9 mouse cellular contexts compared by ENCODE assay signal in genomic region chr2:91042651-91043398, GRCm38 (mm10). TPM values are rescaled to one million over a fixed set of nuclear protein-coding genes. Genes with fewer than 3 reads are reported as not detected.
DNase-seq lines count a peak whose midpoint lies in the region; ATAC-seq and TF ChIP-seq lines count a peak whose summit lies in the region.
"Had no signal": no experiment of that assay in that cellular context is flagged by ENCODE, and none has a peak within 500 bp of the region (broad histone marks: within the 10 kb centered on the region; RNA-seq: fewer than 3 reads in every experiment).

No protein-coding gene starts in this region.

- no peak overlapping the region for H3K4me2 ChIP-seq in lung, embryonic 16.5 days (ENCODE audit: low read depth, low read length)

- no peaks in the 10 kb centered on the region for H3K4me1 ChIP-seq in lung, embryonic 16.5 days (replicated peaks; ENCODE audit: control insufficient read depth, insufficient read depth, low read length)
- H3K4me1 ChIP-seq in G1E (ENCODE audit: insufficient read depth, low read depth, low read length): peaks cover 51% of the 10 kb centered on the region

- no peak overlapping the region for H3K4me3 ChIP-seq in lung, embryonic 16.5 days (ENCODE audit: low read length)
- H3K4me3 ChIP-seq in G1E (ENCODE audit: low read depth, low read length): peak overlapping the region; percentile 11; the same call in 1 of the 2 replicates
- no peak overlapping the region for H3K4me3 ChIP-seq in layer of hippocampus, adult 2 months

- no peaks in the 10 kb centered on the region for H3K36me3 ChIP-seq in lung, embryonic 16.5 days (ENCODE audit: control insufficient read depth, insufficient read depth, low read length)
- H3K36me3 ChIP-seq in G1E (replicated peaks): no peaks in the 10 kb centered on the region
- no peaks in the 10 kb centered on the region for H3K36me3 ChIP-seq in splenic B cell, adult 2 months (ENCODE audit: control insufficient read depth, insufficient read depth, low read length, poor library complexity, severe bottlenecking)

- peak; percentile 26; the same call in 1 of the 2 replicates for ATAC-seq in lung, embryonic 16.5 days (ENCODE audit: low read depth)
- peak; percentile 62 for ATAC-seq in G1E (ENCODE audit: extremely low read depth, insufficient number of reproducible peaks, low FRiP score, poor library complexity, severe bottlenecking)
- ATAC-seq in inflammation-experienced regulatory T-cells, adult 6 months: peak; percentile 97

- H3K27ac ChIP-seq in lung, embryonic 16.5 days (ENCODE audit: low read length): no peak overlapping the region
- H3K27ac ChIP-seq in layer of hippocampus, adult 2 months: no peak overlapping the region

- peak overlapping the region; percentile 9; the same call in 1 of the 2 replicates for H3K9ac ChIP-seq in lung, embryonic 16.5 days (ENCODE audit: low read length)

- H3K9me3 ChIP-seq in lung, embryonic 16.5 days (ENCODE audit: control insufficient read depth, low read length): no peaks in the 10 kb centered on the region
- H3K9me3 ChIP-seq in G1E (replicated peaks): no peaks in the 10 kb centered on the region

- DNase-seq in lung, postnatal 10 days: no peak
- peak; percentile 45 for DNase-seq in G1E (ENCODE audit: low spot score)
- DNase-seq in splenic B cell, adult 2 months (ENCODE audit: low read depth, low spot score): peak; percentile 49
- no peak for DNase-seq in left cerebral cortex, adult 18-20 months (ENCODE audit: low spot score in 2 of 2)
- DNase-seq in layer of hippocampus, adult 2 months (ENCODE audit: low spot score in 2 of 2): no peak
- DNase-seq: adrenal gland, postnatal 14 days; heart, postnatal 10 days had no signal

- H3K27me3 ChIP-seq in lung, embryonic 16.5 days (ENCODE audit: control insufficient read depth, insufficient read depth, low read depth, low read length): no peaks in the 10 kb centered on the region
- no peaks in the 10 kb centered on the region; the same call in none of the 2 replicates for H3K27me3 ChIP-seq in G1E (ENCODE audit: insufficient read depth, low read length)
- no peaks in the 10 kb centered on the region for H3K27me3 ChIP-seq in splenic B cell, adult 2 months (ENCODE audit: control insufficient read depth, insufficient read depth, low read length, poor library complexity, severe bottlenecking)

- 64% methylated on average over 21 of the region's 21 CpGs for WGBS in lung, embryonic 16.5 days

- no peak for TF ChIP-seq CTCF in G1E (IDR thresholded peaks at IDR 0.05; ENCODE audit: low read depth, low read length)
- TF ChIP-seq CTCF in layer of hippocampus, adult 2 months (conservative IDR thresholded peaks at IDR 0.05): no peak

RNA-seq across cellular contexts. Expression of gene Rapsn, which starts 7.4 kb away (rescaled TPM):
- 2.0 and 2.3 TPM in 2 replicates for polyA plus RNA-seq in lung, embryonic 16.5 days (2015; fragmentation: Nextera tagmentation; extraction: Ambion mirVana)
- total RNA-seq in G1E (2014; fragmentation: Nextera tagmentation): 1.8 TPM in 1 of 2 replicates, not detected in the other
- total RNA-seq in G1E (2017): 3.4 and 4.4 TPM in 2 replicates
- 2.3 and 3.7 TPM in 2 replicates for polyA plus RNA-seq in G1E (2012)
- polyA plus RNA-seq in inflammation-experienced regulatory T-cells, adult 6 months (2017; shearing (Covaris generic)): 1 to 10 TPM; 2.0 to 4.7 (median 4.6) TPM
- total RNA-seq in left cerebral cortex, adult 18-20 months (2021): under 1 TPM; 0.49 to 0.70 TPM
- under 1 TPM in 1 of 2 experiments, not detected in 1; 0.31 TPM for total RNA-seq in layer of hippocampus, adult 2 months (2021)

RNA-seq across cellular contexts. Expression of gene Psmc3, which starts 11.0 kb away (rescaled TPM):
- 278 and 298 TPM in 2 replicates for polyA plus RNA-seq in lung, embryonic 16.5 days (2015; fragmentation: Nextera tagmentation; extraction: Ambion mirVana)
- total RNA-seq in G1E (2014; fragmentation: Nextera tagmentation) (109 and 141 TPM in 2 replicates), G1E (2017) (280 and 333 TPM in 2 replicates)
- 151 and 165 TPM in 2 replicates for polyA plus RNA-seq in G1E (2012)
- polyA plus RNA-seq in inflammation-experienced regulatory T-cells, adult 6 months (2017; shearing (Covaris generic)): 100 to 1,000 TPM; 197 to 219 (median 204) TPM
- total RNA-seq in left cerebral cortex, adult 18-20 months (2021): 100 to 1,000 TPM; 210 to 211 TPM
- total RNA-seq in layer of hippocampus, adult 2 months (2021): 100 to 1,000 TPM; 203 to 215 TPM

RNA-seq across cellular contexts. Expression of gene Slc39a13, which starts 27.4 kb away (rescaled TPM):
- 39.2 and 44.4 TPM in 2 replicates for polyA plus RNA-seq in lung, embryonic 16.5 days (2015; fragmentation: Nextera tagmentation; extraction: Ambion mirVana)
- total RNA-seq in G1E (2014; fragmentation: Nextera tagmentation): 23.6 and 24.9 TPM in 2 replicates
- 8.6 and 12.7 TPM in 2 replicates for total RNA-seq in G1E (2017)
- polyA plus RNA-seq in G1E (2012): 12.1 and 13.6 TPM in 2 replicates
- polyA plus RNA-seq in inflammation-experienced regulatory T-cells, adult 6 months (2017; shearing (Covaris generic)): 10 to 100 TPM; 18.5 to 28.5 (median 23.3) TPM
- 10 to 100 TPM; 26.8 to 31.8 TPM for total RNA-seq in left cerebral cortex, adult 18-20 months (2021)
- 10 to 100 TPM; 33.7 to 37.3 TPM for total RNA-seq in layer of hippocampus, adult 2 months (2021)

RNA-seq across cellular contexts. Expression of gene Spi1, which starts 39.4 kb away (rescaled TPM):
- polyA plus RNA-seq in lung, embryonic 16.5 days (2015; fragmentation: Nextera tagmentation; extraction: Ambion mirVana): 6.4 and 8.8 TPM in 2 replicates
- total RNA-seq in G1E (2014; fragmentation: Nextera tagmentation): 79.8 and 99.2 TPM in 2 replicates
- 23.5 and 25.4 TPM in 2 replicates for total RNA-seq in G1E (2017)
- polyA plus RNA-seq in G1E (2012): 135 and 138 TPM in 2 replicates
- polyA plus RNA-seq in inflammation-experienced regulatory T-cells, adult 6 months (2017; shearing (Covaris generic)): under 1 TPM in 1 of 3 experiments, not detected in 2; 0.68 TPM
- 1 to 10 TPM; 3.2 to 3.6 TPM for total RNA-seq in left cerebral cortex, adult 18-20 months (2021)
- total RNA-seq in layer of hippocampus, adult 2 months (2021): 1 to 10 TPM; 2.4 to 5.4 TPM

Comparison
In these comparisons a context has a peak if more than half of its experiments do, and no peak if none do; other contexts are left out.
1. ATAC-seq: peak in every context shown above with its lines; median percentile 97 in inflammation-experienced regulatory T-cells, adult 6 months; 62 in G1E; 26 in lung, embryonic 16.5 days.
2. DNase-seq: peak in G1E (single experiment) and splenic B cell, adult 2 months (single experiment); none in lung, postnatal 10 days (single experiment), left cerebral cortex, adult 18-20 months (0 of 2) and layer of hippocampus, adult 2 months (0 of 2).